Mouse (Mus musculus): ENCODE results near the gene Capzb.

Capzb gene

GRCm38 (mm10) chr4:139265783-139266499 lies 73.2 kb downstream of the Capzb start:
- no peak for DNase-seq (ENCODE audit: low read depth, low spot score)

GRCm38 (mm10) chr4:139266500-139266865 lies 73.8 kb downstream of the Capzb start:
- DNase-seq (ENCODE audit: low read depth, low spot score) = no peak

GRCm38 (mm10) chr4:139267335-139267734 lies 74.6 kb downstream of the Capzb start:
- DNase-seq (ENCODE audit: low read depth, low spot score) = no peak

GRCm38 (mm10) chr4:139268242-139268641 lies 75.5 kb downstream of the Capzb start:
- DNase-seq (ENCODE audit: low read depth, low spot score) = no peak

GRCm38 (mm10) chr4:139270168-139270567 lies 77.5 kb downstream of the Capzb start:
- DNase-seq (ENCODE audit: low read depth, low spot score) = no peak

- DNase-seq (ENCODE audit: low read depth, low spot score) = no peak
These were observed 78.9 kb downstream of the Capzb start for GRCm38 (mm10) chr4:139271562-139271961.

GRCm38 (mm10) chr4:139272951-139273680 lies 80.4 kb downstream of the Capzb start:
- no peak for DNase-seq (ENCODE audit: low read depth, low spot score)

GRCm38 (mm10) chr4:139274573-139274972 lies 81.9 kb downstream of the Capzb start:
- no peak for DNase-seq (ENCODE audit: low read depth, low spot score)

- no peak for DNase-seq (ENCODE audit: low read depth, low spot score)
These were observed 83.7 kb downstream of the Capzb start for GRCm38 (mm10) chr4:139276411-139276810.

- DNase-seq (ENCODE audit: low read depth, low spot score) = no peak
These were observed 87.8 kb downstream of the Capzb start for GRCm38 (mm10) chr4:139280530-139280929.

GRCm38 (mm10) chr4:139281791-139282345 lies 89.2 kb downstream of the Capzb start:
- DNase-seq (ENCODE audit: low read depth, low spot score) = no peak

- no peak for DNase-seq (ENCODE audit: low read depth, low spot score)
These were observed 90.3 kb downstream of the Capzb start for GRCm38 (mm10) chr4:139282955-139283417.

GRCm38 (mm10) chr4:139284877-139285276 lies 92.2 kb downstream of the Capzb start:
- DNase-seq (ENCODE audit: low read depth, low spot score) = no peak

GRCm38 (mm10) chr4:139286234-139286633 lies 93.5 kb downstream of the Capzb start:
- DNase-seq (ENCODE audit: low read depth, low spot score) = no peak

GRCm38 (mm10) chr4:139287122-139287863 lies 94.6 kb downstream of the Capzb start:
- peak; percentile 85 for DNase-seq (ENCODE audit: low read depth, low spot score)

GRCm38 (mm10) chr4:139289017-139289416 lies 96.3 kb downstream of the Capzb start:
- peak; percentile 64 for DNase-seq (ENCODE audit: low read depth, low spot score)

- no peak for DNase-seq (ENCODE audit: low read depth, low spot score)
These were observed 98.4 kb downstream of the Capzb start for GRCm38 (mm10) chr4:139291099-139291498.

- DNase-seq (ENCODE audit: low read depth, low spot score) = no peak
These were observed 99.3 kb downstream of the Capzb start for GRCm38 (mm10) chr4:139292038-139292437.

- no peak for DNase-seq (ENCODE audit: low read depth, low spot score)
These were observed 104.9 kb downstream of the Capzb start for GRCm38 (mm10) chr4:139297566-139297965.

- DNase-seq (ENCODE audit: low read depth, low spot score) = no peak
These were observed 106.1 kb downstream of the Capzb start for GRCm38 (mm10) chr4:139298671-139299366.

- DNase-seq (ENCODE audit: low read depth, low spot score) = no peak
These were observed 109.1 kb downstream of the Capzb start for GRCm38 (mm10) chr4:139301780-139302179.
